Mouse (Mus musculus): ENCODE results near the gene Hacl1. TPM values are rescaled to one million over a fixed set of nuclear protein-coding genes. Genes with fewer than 3 reads are reported as not detected.
A peak's percentile ranks its signal among the peaks of the same experiment; 100 is the strongest.
"Not testable (repeated sequence)": the region's sequence is repeated elsewhere in the genome, so short reads cannot be mapped to it uniquely, and the experiment has no call there.

Gene Hacl1
- polyA plus RNA-seq, 1 experiment: 19.6 TPM

GRCm38 (mm10) chr14:31611986-31612385 is 29.1 kb downstream of the Hacl1 start:
- Histone ChIP-seq H3K4me3 (replicated peaks; ENCODE audit: control insufficient read depth, low read depth, low read length) (no peak overlapping the region), H3K4me1 (ENCODE audit: control insufficient read depth, insufficient read depth, low read length) (no peaks in the 10 kb centered on the region), H3K27ac (ENCODE audit: control insufficient read depth, insufficient read depth, low read depth, low read length, poor library complexity) (no peak overlapping the region)
- TF ChIP-seq CTCF (IDR thresholded peaks at IDR 0.05; ENCODE audit: control insufficient read depth, insufficient read depth, low read length) (peak; percentile 21; the same call in 1 of the 2 replicates), POLR2A (IDR thresholded peaks at IDR 0.05; ENCODE audit: borderline replicate concordance, control insufficient read depth, low read depth, low read length) (no peak)
- 68% methylated on average over 4 of the region's 4 CpGs for WGBS

DNA sequence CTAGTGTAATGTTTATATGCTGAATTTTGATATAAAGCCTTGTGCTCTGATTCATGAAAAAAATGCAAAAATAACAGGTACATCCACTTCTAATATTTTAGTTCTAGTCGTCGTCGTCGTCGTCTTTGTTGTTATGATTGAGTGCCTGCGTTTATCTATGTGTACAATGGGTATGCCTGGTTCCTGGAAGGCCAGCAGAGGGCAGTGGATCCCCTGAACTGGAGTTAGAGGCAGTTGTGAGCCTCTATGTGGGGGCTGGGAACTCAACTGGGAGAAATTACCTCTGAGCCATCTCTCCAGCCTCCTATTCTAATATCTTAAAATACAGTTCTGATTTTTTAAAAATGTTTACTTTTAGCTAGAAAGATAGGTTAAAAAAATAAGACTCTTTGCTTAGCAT is 35.6 kb downstream of the Hacl1 start:
- no peaks in the 10 kb centered on the region for H3K4me1 ChIP-seq (ENCODE audit: control insufficient read depth, insufficient read depth, low read length)
- H3K4me3 ChIP-seq (replicated peaks; ENCODE audit: control insufficient read depth, low read depth, low read length): no peak overlapping the region
- peak; percentile 43; the same call in 1 of the 2 replicates for TF ChIP-seq CTCF (IDR thresholded peaks at IDR 0.05; ENCODE audit: control insufficient read depth, insufficient read depth, low read length)
- no peak for TF ChIP-seq POLR2A (IDR thresholded peaks at IDR 0.05; ENCODE audit: borderline replicate concordance, control insufficient read depth, low read depth, low read length)
- H3K27ac ChIP-seq (ENCODE audit: control insufficient read depth, insufficient read depth, low read depth, low read length, poor library complexity): no peak overlapping the region
- 80% methylated on average over 6 of the region's 6 CpGs for WGBS

- H3K27ac ChIP-seq (ENCODE audit: control insufficient read depth, insufficient read depth, low read depth, low read length, poor library complexity): no peak overlapping the region
- H3K4me3 ChIP-seq (replicated peaks; ENCODE audit: control insufficient read depth, low read depth, low read length): no peak overlapping the region
- no peaks in the 10 kb centered on the region for H3K4me1 ChIP-seq (ENCODE audit: control insufficient read depth, insufficient read depth, low read length)
- TF ChIP-seq CTCF (IDR thresholded peaks at IDR 0.05; ENCODE audit: control insufficient read depth, insufficient read depth, low read length): no peak
- no peak for TF ChIP-seq POLR2A (IDR thresholded peaks at IDR 0.05; ENCODE audit: borderline replicate concordance, control insufficient read depth, low read depth, low read length)
- WGBS: 79% methylated on average over 5 of the region's 5 CpGs
These were observed 36.2 kb downstream of the Hacl1 start for GRCm38 (mm10) chr14:31604916-31605315.

DNA sequence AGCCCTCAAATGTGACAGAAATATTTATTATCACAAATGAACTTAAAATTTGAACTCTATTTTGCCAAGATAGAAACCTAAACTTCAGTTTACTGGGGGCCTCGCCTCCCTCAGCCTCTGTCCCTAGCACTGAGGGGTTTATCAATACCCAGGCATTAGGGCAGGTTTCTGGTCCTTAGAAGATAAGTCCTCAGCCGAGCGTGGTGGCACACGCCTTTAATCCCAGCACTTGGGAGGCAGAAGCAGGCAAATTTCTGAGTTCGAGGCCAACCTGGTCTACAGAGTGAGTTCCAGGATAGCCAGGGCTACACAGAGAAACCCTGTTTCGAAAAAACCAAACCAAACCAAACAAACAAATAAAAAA is 38.5 kb downstream of the Hacl1 start:
- 65% methylated on average over 6 of the region's 6 CpGs for WGBS
- not testable (repeated sequence) for H3K4me3 ChIP-seq (replicated peaks; ENCODE audit: control insufficient read depth, low read depth, low read length); H3K4me1 ChIP-seq (ENCODE audit: control insufficient read depth, insufficient read depth, low read length); H3K27ac ChIP-seq (ENCODE audit: control insufficient read depth, insufficient read depth, low read depth, low read length, poor library complexity)

DNA sequence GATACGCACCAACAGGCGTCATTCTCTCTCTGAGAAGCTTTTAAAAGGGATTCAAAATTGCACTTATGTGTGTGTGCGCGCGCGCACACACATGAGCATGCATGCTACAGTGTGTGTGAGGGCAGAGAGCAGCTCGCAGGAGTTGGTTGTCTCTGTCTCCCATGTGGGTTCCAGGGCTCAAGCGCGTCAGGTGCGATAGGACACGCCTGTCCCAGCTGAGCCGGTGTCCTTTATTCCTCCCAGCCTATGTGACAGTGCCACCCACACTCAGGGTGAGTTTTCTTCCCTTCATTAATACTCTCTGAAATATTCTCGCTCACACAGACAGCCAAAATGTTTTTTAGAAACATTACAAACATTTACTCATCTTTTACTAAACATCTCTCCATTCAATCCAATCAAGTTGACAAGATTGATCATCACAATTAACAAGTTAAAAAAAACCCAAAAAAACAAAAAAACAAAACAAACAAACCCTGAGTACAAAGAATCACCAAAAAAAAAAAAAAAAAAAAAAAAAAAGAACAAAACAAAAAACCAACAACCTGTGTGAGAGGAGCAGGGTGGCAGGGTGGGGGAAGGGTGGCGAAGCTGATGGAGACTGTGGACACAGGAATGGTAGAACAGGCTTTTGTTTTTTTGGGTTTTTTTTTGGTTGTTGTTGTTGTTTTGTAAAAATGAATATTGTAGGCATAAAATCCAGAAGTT is 39.0 kb downstream of the Hacl1 start:
- no peak overlapping the region for H3K4me3 ChIP-seq (replicated peaks; ENCODE audit: control insufficient read depth, low read depth, low read length)
- WGBS: 88% methylated on average over 14 of the region's 14 CpGs
- H3K27ac ChIP-seq (ENCODE audit: control insufficient read depth, insufficient read depth, low read depth, low read length, poor library complexity): no peak overlapping the region
- no peaks in the 10 kb centered on the region for H3K4me1 ChIP-seq (ENCODE audit: control insufficient read depth, insufficient read depth, low read length)
- TF ChIP-seq CTCF (IDR thresholded peaks at IDR 0.05; ENCODE audit: control insufficient read depth, insufficient read depth, low read length): no peak

GRCm38 (mm10) chr14:31597446-31597845 is 43.6 kb downstream of the Hacl1 start:
- TF ChIP-seq CTCF (IDR thresholded peaks at IDR 0.05; ENCODE audit: control insufficient read depth, insufficient read depth, low read length) (no peak), POLR2A (IDR thresholded peaks at IDR 0.05; ENCODE audit: borderline replicate concordance, control insufficient read depth, low read depth, low read length) (no peak)
- no peak overlapping the region for H3K27ac ChIP-seq (ENCODE audit: control insufficient read depth, insufficient read depth, low read depth, low read length, poor library complexity)
- H3K4me3 ChIP-seq (replicated peaks; ENCODE audit: control insufficient read depth, low read depth, low read length): no peak overlapping the region
- 72% methylated on average over 4 of the region's 4 CpGs for WGBS
- H3K4me1 ChIP-seq (ENCODE audit: control insufficient read depth, insufficient read depth, low read length): peaks cover 1% of the 10 kb centered on the region; the same call in 1 of the 2 replicates

DNA sequence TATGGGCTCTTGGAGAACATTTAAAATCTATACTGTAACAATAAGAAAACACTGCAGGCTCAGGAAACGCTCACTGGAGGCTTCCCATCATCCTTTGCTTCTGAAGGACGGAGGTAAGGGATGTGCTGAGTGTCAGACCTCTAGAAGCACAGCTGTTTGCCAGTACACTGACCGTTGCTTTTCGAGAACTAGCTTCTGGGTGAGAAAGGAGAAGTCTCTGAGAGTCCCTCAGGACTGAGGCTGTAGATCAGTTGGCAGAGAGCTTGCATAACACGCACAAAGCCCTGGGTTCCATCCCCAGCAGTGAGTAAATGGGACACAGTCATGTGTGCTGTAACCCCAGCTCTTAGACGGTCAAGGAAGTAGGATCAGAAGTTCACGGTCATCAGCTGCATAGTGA is 44.7 kb downstream of the Hacl1 start:
- peak overlapping the region; percentile 3; the same call in 1 of the 2 replicates for H3K27ac ChIP-seq (ENCODE audit: control insufficient read depth, insufficient read depth, low read depth, low read length, poor library complexity)
- peaks cover 1% of the 10 kb centered on the region; the same call in 1 of the 2 replicates for H3K4me1 ChIP-seq (ENCODE audit: control insufficient read depth, insufficient read depth, low read length)
- no peak for TF ChIP-seq CTCF (IDR thresholded peaks at IDR 0.05; ENCODE audit: control insufficient read depth, insufficient read depth, low read length)
- H3K4me3 ChIP-seq (replicated peaks; ENCODE audit: control insufficient read depth, low read depth, low read length): no peak overlapping the region
- 12% methylated on average over 7 of the region's 7 CpGs for WGBS

- H3K4me1 ChIP-seq (ENCODE audit: control insufficient read depth, insufficient read depth, low read length): peaks cover 1% of the 10 kb centered on the region; the same call in 1 of the 2 replicates
- 43% methylated on average over 3 of the region's 3 CpGs for WGBS
- no peak overlapping the region for H3K27ac ChIP-seq (ENCODE audit: control insufficient read depth, insufficient read depth, low read depth, low read length, poor library complexity)
- TF ChIP-seq CTCF (IDR thresholded peaks at IDR 0.05; ENCODE audit: control insufficient read depth, insufficient read depth, low read length) (no peak), POLR2A (IDR thresholded peaks at IDR 0.05; ENCODE audit: borderline replicate concordance, control insufficient read depth, low read depth, low read length) (no peak)
- H3K4me3 ChIP-seq (replicated peaks; ENCODE audit: control insufficient read depth, low read depth, low read length): no peak overlapping the region
These were observed 46.4 kb downstream of the Hacl1 start for GRCm38 (mm10) chr14:31594693-31595092.

DNA sequence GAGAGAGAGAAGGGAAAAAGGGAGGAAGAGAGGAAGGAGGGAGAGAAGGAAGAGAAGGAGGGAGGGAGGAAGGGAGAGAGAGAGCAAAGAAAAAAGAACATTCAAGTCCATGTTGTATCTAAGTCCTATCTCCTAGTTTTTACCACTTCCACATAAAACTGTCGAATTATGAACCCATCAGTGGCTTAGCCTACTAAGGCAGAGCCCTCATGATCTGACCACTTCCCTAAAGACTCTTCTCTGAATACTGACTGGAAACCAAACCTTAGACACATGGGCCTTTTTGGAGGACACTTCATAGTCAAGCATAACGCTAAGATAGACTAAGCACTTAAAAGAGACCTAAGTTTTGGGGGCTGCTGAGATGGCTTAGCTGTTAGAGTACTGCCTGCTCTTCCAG is 48.0 kb downstream of the Hacl1 start:
- Histone ChIP-seq H3K27ac (ENCODE audit: control insufficient read depth, insufficient read depth, low read depth, low read length, poor library complexity) (no peak overlapping the region), H3K4me1 (ENCODE audit: control insufficient read depth, insufficient read depth, low read length) (peaks cover 1% of the 10 kb centered on the region; the same call in 1 of the 2 replicates), H3K4me3 (replicated peaks; ENCODE audit: control insufficient read depth, low read depth, low read length) (no peak overlapping the region)
- 9% methylated on average over 2 of the region's 2 CpGs for WGBS
- TF ChIP-seq POLR2A (IDR thresholded peaks at IDR 0.05; ENCODE audit: borderline replicate concordance, control insufficient read depth, low read depth, low read length) (no peak), CTCF (IDR thresholded peaks at IDR 0.05; ENCODE audit: control insufficient read depth, insufficient read depth, low read length) (no peak)
